Mouse (Mus musculus) neural tube, embryonic 15.5 days (tissue): ENCODE data around the gene Hmbs. TPM values are rescaled to one million over a fixed set of nuclear protein-coding genes. Genes with fewer than 3 reads are reported as not detected.

Source experiments
- microRNA-seq: library from miRNA; unstranded; fragments of <30 nt; microRNA quantifications from one replicate; pipeline ENCODE4, GENCODE M21; 2017
- polyA plus RNA-seq: library from polyadenylated mRNA; unstranded; fragments of >200 nt; fragmentation: Nextera tagmentation; extraction: Ambion mirVana; gene quantifications from 2 replicates; pipeline ENCODE4 v1.2.1, GENCODE M21; 2015

Hmbs gene
- polyA plus RNA-seq, 1 experiment from 2014 or later, result 58.3 TPM

Small RNAs within 50 kb of the gene (microRNA-seq; reads per million reads assigned to microRNA genes)
- not detected for gene Gm44335

Other genes with a start within 250 kb of the Hmbs start
- gene Mfrp, start 242.5 kb downstream of the Hmbs start, polyA plus RNA-seq, result 0.08 and 0.28 TPM in 2 replicates
- gene C1qtnf5, start 237.0 kb downstream of the Hmbs start, polyA plus RNA-seq, result 5.8 and 9.3 TPM in 2 replicates
- gene Gm49380, start 230.7 kb downstream of the Hmbs start, polyA plus RNA-seq, result 0.15 and 0.58 TPM in 2 replicates
- 33.7 and 42.5 TPM in 2 replicates for gene Rnf26, start 230.7 kb downstream of the Hmbs start, polyA plus RNA-seq
- gene Mcam, start 209.8 kb downstream of the Hmbs start, polyA plus RNA-seq, result 17.3 and 22.6 TPM in 2 replicates
- 18.2 and 20.2 TPM in 2 replicates for gene Cbl, start 110.2 kb downstream of the Hmbs start, polyA plus RNA-seq
- gene Ccdc153, start 103.6 kb downstream of the Hmbs start, polyA plus RNA-seq, result not detected in 2 replicates
- 0.61 and 0.65 TPM in 2 replicates for gene Pdzd3, start 92.8 kb downstream of the Hmbs start, polyA plus RNA-seq
- 4.5 and 5.3 TPM in 2 replicates for gene Nlrx1, start 75.6 kb downstream of the Hmbs start, polyA plus RNA-seq
- gene Abcg4, start 55.6 kb downstream of the Hmbs start, polyA plus RNA-seq, result 26.8 and 30.3 TPM in 2 replicates
- 28.0 and 28.2 TPM in 2 replicates for gene Hinfp, start 38.6 kb downstream of the Hmbs start, polyA plus RNA-seq
- 21.7 and 24.3 TPM in 2 replicates for gene C2cd2l, start 23.9 kb downstream of the Hmbs start, polyA plus RNA-seq
- 30.5 and 34.0 TPM in 2 replicates for gene Dpagt1, start 18.2 kb downstream of the Hmbs start, polyA plus RNA-seq
- 108 and 149 TPM in 2 replicates for gene H2afx, start 9.5 kb downstream of the Hmbs start, polyA plus RNA-seq
- 37.4 and 40.8 TPM in 2 replicates for gene Vps11, start 17.4 kb upstream of the Hmbs start, polyA plus RNA-seq
- 26.5 and 30.8 TPM in 2 replicates for gene Hyou1, start 35.3 kb upstream of the Hmbs start, polyA plus RNA-seq
- 61.3 and 69.8 TPM in 2 replicates for gene Slc37a4, start 52.6 kb upstream of the Hmbs start, polyA plus RNA-seq
- 1,003 and 1,094 TPM in 2 replicates for gene Rps25, start 62.9 kb upstream of the Hmbs start, polyA plus RNA-seq
- 261 and 302 TPM in 2 replicates for gene Trappc4, start 63.4 kb upstream of the Hmbs start, polyA plus RNA-seq
- gene Ccdc84, start 74.3 kb upstream of the Hmbs start, polyA plus RNA-seq, result 32.4 and 36.4 TPM in 2 replicates
- gene Foxr1, start 96.9 kb upstream of the Hmbs start, polyA plus RNA-seq, result 0.09 TPM in 1 of 2 replicates, not detected in the other
- 0.73 TPM in 1 of 2 replicates, not detected in the other for gene Upk2, start 110.7 kb upstream of the Hmbs start, polyA plus RNA-seq
- 9.7 and 11.5 TPM in 2 replicates for gene Bcl9l, start 138.6 kb upstream of the Hmbs start, polyA plus RNA-seq
- gene Cxcr5, start 217.6 kb upstream of the Hmbs start, polyA plus RNA-seq, result 0.26 TPM in 1 of 2 replicates, not detected in the other